Mouse (Mus musculus) cerebellum, adult 2 months (tissue): Measurements from ENCODE around the gene Dab2ip.

Experiments
- CTCF ChIP-seq: fragments of 200-500 bp; IDR thresholded peaks from 2 replicates; pipeline ENCODE4 v1.5.1; 2011; ENCODE audit warnings: low read depth, mild to moderate bottlenecking, control low read depth, low read length, moderate library complexity, borderline replicate concordance; ENCODE audit not compliant: insufficient read depth
- POLR2A ChIP-seq: fragments of 200-500 bp; IDR thresholded peaks from 2 replicates; pipeline ENCODE4 v1.6.1; 2011; ENCODE audit warnings: low read length, control low read depth, borderline replicate concordance; ENCODE audit not compliant: insufficient read depth

DNA sequence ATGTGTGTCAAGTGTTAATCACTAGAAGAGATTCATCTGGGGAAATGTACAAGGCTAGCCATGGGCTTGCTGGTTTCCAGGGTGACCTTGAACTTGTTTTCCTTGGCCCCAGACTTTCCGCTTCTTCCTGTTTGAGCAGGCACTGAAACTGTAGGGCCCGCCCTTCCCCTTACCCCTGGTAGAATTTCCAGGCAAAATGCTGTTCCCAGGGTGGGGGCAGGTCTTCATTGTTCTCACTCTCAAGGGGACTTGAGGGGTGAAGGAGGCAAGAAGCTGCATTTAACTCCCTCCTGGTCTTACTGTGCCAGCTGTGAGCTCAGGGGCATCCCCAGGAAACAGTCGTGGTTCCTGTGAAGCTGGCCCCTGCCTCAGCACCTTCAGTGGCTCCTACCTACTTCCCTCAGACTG, 55.9 kb downstream of the Dab2ip start:
- TF ChIP-seq POLR2A (no peak), CTCF (no peak)
